Mouse (Mus musculus): ENCODE measurements at regions not wholly inside any gene's neighbourhood (a gene's known extent, or its start where the extent isn't known, plus 50 kb on each side); places are given as distances from the start of the nearest gene placed in this dataset.

GRCm38 (mm10) chr12:117348516-117348915 is 167.8 kb upstream of the Rapgef5 start:
- H3K4me1 ChIP-seq (ENCODE audit: control insufficient read depth in 2 of 2, insufficient read depth in 2 of 2, low read length in 2 of 2, poor library complexity in 1 of 2) = no peaks in the 10 kb centered on the region
- H3K27ac ChIP-seq (ENCODE audit: insufficient read depth, low read depth, low read length, poor library complexity, severe bottlenecking) = no peak overlapping the region
- no peak overlapping the region for H3K9ac ChIP-seq (ENCODE audit: insufficient read depth, low read depth, low read length, poor library complexity, severe bottlenecking)
- no peaks in the 10 kb centered on the region for H3K36me3 ChIP-seq (ENCODE audit: control insufficient read depth, insufficient read depth, low read length, poor library complexity, severe bottlenecking)
- no peak for TF ChIP-seq ZC3H11A (IDR thresholded peaks at IDR 0.05; ENCODE audit: borderline replicate concordance, low read depth, low read length)
- no peaks in the 10 kb centered on the region for H3K9me3 ChIP-seq (ENCODE audit: control insufficient read depth, insufficient read depth, low read depth, low read length)
- DNase-seq (ENCODE audit: low read depth, low spot score) = no peak
- no peak overlapping the region for H3K4me3 ChIP-seq (ENCODE audit: insufficient read depth in 1 of 2, low read depth in 1 of 2, low read length in 2 of 2, poor library complexity in 1 of 2, severe bottlenecking in 1 of 2)
- in situ Hi-C loops (cut with MboI; ENCODE audit: low sequenced_read_pairs in 2 of 2, unreplicated experiment in 2 of 2) = loop anchor here in 1 of 2 experiments (25.0 kb wide), 1 partner anchor 711 kb away; no protein-coding TSS in a partner anchor

- no peaks in the 10 kb centered on the region for H3K4me1 ChIP-seq (ENCODE audit: control insufficient read depth in 2 of 2, insufficient read depth in 2 of 2, low read length in 2 of 2, poor library complexity in 1 of 2)
- no peak overlapping the region for H3K9ac ChIP-seq (ENCODE audit: insufficient read depth, low read depth, low read length, poor library complexity, severe bottlenecking)
- no peak for DNase-seq (ENCODE audit: low read depth, low spot score)
- no peak overlapping the region for H3K27ac ChIP-seq (ENCODE audit: insufficient read depth, low read depth, low read length, poor library complexity, severe bottlenecking)
- H3K36me3 ChIP-seq (ENCODE audit: control insufficient read depth, insufficient read depth, low read length, poor library complexity, severe bottlenecking) = no peaks in the 10 kb centered on the region
- in situ Hi-C loops (cut with MboI; ENCODE audit: low sequenced_read_pairs in 2 of 2, unreplicated experiment in 2 of 2) = no loop called here
- H3K9me3 ChIP-seq (ENCODE audit: control insufficient read depth, insufficient read depth, low read depth, low read length) = no peaks in the 10 kb centered on the region
- H3K4me3 ChIP-seq (ENCODE audit: insufficient read depth in 1 of 2, low read depth in 1 of 2, low read length in 2 of 2, poor library complexity in 1 of 2, severe bottlenecking in 1 of 2) = no peak overlapping the region
- TF ChIP-seq ZNF384 (IDR thresholded peaks at IDR 0.05; ENCODE audit: low read depth, low read length) (no peak), HCFC1 (IDR thresholded peaks at IDR 0.05; ENCODE audit: borderline replicate concordance, insufficient read depth, low read length) (no peak), ZC3H11A (IDR thresholded peaks at IDR 0.05; ENCODE audit: borderline replicate concordance, low read depth, low read length) (no peak), MAFK (IDR thresholded peaks at IDR 0.05; ENCODE audit: insufficient read depth, low read depth, low read length) (no peak), CHD2 (IDR thresholded peaks at IDR 0.05; ENCODE audit: low read depth, low read length) (no peak)
Observed at GRCm38 (mm10) chr12:117351900-117352299, 164.4 kb upstream of the Rapgef5 start.

DNA sequence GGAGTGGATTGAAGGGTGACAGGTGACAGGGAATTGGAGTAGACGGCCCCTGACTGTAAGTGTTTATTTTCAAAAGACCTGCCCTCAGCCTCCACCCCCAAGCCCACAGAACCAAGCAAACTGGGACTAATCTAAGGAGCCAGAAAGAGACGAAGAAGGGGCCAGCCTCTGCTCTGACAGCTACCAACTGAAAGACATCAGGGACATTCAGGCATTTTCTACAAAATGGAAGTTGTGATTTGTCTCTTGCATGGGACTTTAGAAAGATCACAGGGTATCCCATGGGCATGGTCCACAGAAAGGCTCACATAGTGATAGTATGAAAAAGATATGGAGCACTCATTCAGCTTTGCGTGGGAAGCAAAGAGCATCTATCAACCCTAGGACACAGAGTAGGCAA is 163.8 kb upstream of the Rapgef5 start:
- Histone ChIP-seq H3K27ac (ENCODE audit: insufficient read depth, low read depth, low read length, poor library complexity, severe bottlenecking) (no peak overlapping the region), H3K9ac (ENCODE audit: insufficient read depth, low read depth, low read length, poor library complexity, severe bottlenecking) (no peak overlapping the region), H3K9me3 (ENCODE audit: control insufficient read depth, insufficient read depth, low read depth, low read length) (no peaks in the 10 kb centered on the region), H3K4me3 (ENCODE audit: insufficient read depth in 1 of 2, low read depth in 1 of 2, low read length in 2 of 2, poor library complexity in 1 of 2, severe bottlenecking in 1 of 2) (no peak overlapping the region), H3K4me1 (ENCODE audit: control insufficient read depth in 2 of 2, insufficient read depth in 2 of 2, low read length in 2 of 2, poor library complexity in 1 of 2) (no peaks in the 10 kb centered on the region), H3K36me3 (ENCODE audit: control insufficient read depth, insufficient read depth, low read length, poor library complexity, severe bottlenecking) (no peaks in the 10 kb centered on the region)
- DNase-seq (ENCODE audit: low read depth, low spot score) = no peak
- in situ Hi-C loops (cut with MboI; ENCODE audit: low sequenced_read_pairs in 2 of 2, unreplicated experiment in 2 of 2) = no loop called here
- no peak for TF ChIP-seq HCFC1 (IDR thresholded peaks at IDR 0.05; ENCODE audit: borderline replicate concordance, insufficient read depth, low read length)
- TF ChIP-seq CHD2 (IDR thresholded peaks at IDR 0.05; ENCODE audit: low read depth, low read length) = no peak
- TF ChIP-seq MAFK (IDR thresholded peaks at IDR 0.05; ENCODE audit: insufficient read depth, low read depth, low read length) = no peak
- TF ChIP-seq ZC3H11A (IDR thresholded peaks at IDR 0.05; ENCODE audit: borderline replicate concordance, low read depth, low read length) = no peak
- no peak for TF ChIP-seq ZNF384 (IDR thresholded peaks at IDR 0.05; ENCODE audit: low read depth, low read length)

GRCm38 (mm10) chr12:117352938-117353337 is 163.3 kb upstream of the Rapgef5 start:
- Histone ChIP-seq H3K27ac (ENCODE audit: insufficient read depth, low read depth, low read length, poor library complexity, severe bottlenecking) (no peak overlapping the region), H3K9me3 (ENCODE audit: control insufficient read depth, insufficient read depth, low read depth, low read length) (no peaks in the 10 kb centered on the region), H3K4me3 (ENCODE audit: insufficient read depth in 1 of 2, low read depth in 1 of 2, low read length in 2 of 2, poor library complexity in 1 of 2, severe bottlenecking in 1 of 2) (no peak overlapping the region), H3K4me1 (ENCODE audit: control insufficient read depth in 2 of 2, insufficient read depth in 2 of 2, low read length in 2 of 2, poor library complexity in 1 of 2) (no peaks in the 10 kb centered on the region), H3K36me3 (ENCODE audit: control insufficient read depth, insufficient read depth, low read length, poor library complexity, severe bottlenecking) (no peaks in the 10 kb centered on the region), H3K9ac (ENCODE audit: insufficient read depth, low read depth, low read length, poor library complexity, severe bottlenecking) (no peak overlapping the region)
- DNase-seq (ENCODE audit: low read depth, low spot score) = no peak
- TF ChIP-seq HCFC1 (IDR thresholded peaks at IDR 0.05; ENCODE audit: borderline replicate concordance, insufficient read depth, low read length) (no peak), CHD2 (IDR thresholded peaks at IDR 0.05; ENCODE audit: low read depth, low read length) (no peak)
- in situ Hi-C loops (cut with MboI; ENCODE audit: low sequenced_read_pairs in 2 of 2, unreplicated experiment in 2 of 2) = no loop called here

- in situ Hi-C loops (cut with MboI; ENCODE audit: low sequenced_read_pairs in 2 of 2, unreplicated experiment in 2 of 2) = no loop called here
- Histone ChIP-seq H3K4me1 (ENCODE audit: control insufficient read depth in 2 of 2, insufficient read depth in 2 of 2, low read length in 2 of 2, poor library complexity in 1 of 2) (no peaks in the 10 kb centered on the region), H3K9ac (ENCODE audit: insufficient read depth, low read depth, low read length, poor library complexity, severe bottlenecking) (no peak overlapping the region), H3K27ac (ENCODE audit: insufficient read depth, low read depth, low read length, poor library complexity, severe bottlenecking) (no peak overlapping the region), H3K4me3 (ENCODE audit: insufficient read depth in 1 of 2, low read depth in 1 of 2, low read length in 2 of 2, poor library complexity in 1 of 2, severe bottlenecking in 1 of 2) (no peak overlapping the region), H3K9me3 (ENCODE audit: control insufficient read depth, insufficient read depth, low read depth, low read length) (no peaks in the 10 kb centered on the region), H3K36me3 (ENCODE audit: control insufficient read depth, insufficient read depth, low read length, poor library complexity, severe bottlenecking) (no peaks in the 10 kb centered on the region)
- no peak for DNase-seq (ENCODE audit: low read depth, low spot score)
- TF ChIP-seq ZNF384 (IDR thresholded peaks at IDR 0.05; ENCODE audit: low read depth, low read length) (no peak), ZC3H11A (IDR thresholded peaks at IDR 0.05; ENCODE audit: borderline replicate concordance, low read depth, low read length) (no peak), CHD2 (IDR thresholded peaks at IDR 0.05; ENCODE audit: low read depth, low read length) (no peak), MAFK (IDR thresholded peaks at IDR 0.05; ENCODE audit: insufficient read depth, low read depth, low read length) (no peak), HCFC1 (IDR thresholded peaks at IDR 0.05; ENCODE audit: borderline replicate concordance, insufficient read depth, low read length) (no peak)
Observed at GRCm38 (mm10) chr12:117357811-117358210, 158.5 kb upstream of the Rapgef5 start.

Data from ES-E14 (cell line).